Mouse (Mus musculus) liver (tissue): Measurements from ENCODE around the gene Ncs1.

Experiments used
- DNase-seq: peaks from one replicate; pipeline ENCODE4 v3.0.0-alpha.2; 2020; ENCODE audit warnings: mixed read lengths

Gene Ncs1

DNA sequence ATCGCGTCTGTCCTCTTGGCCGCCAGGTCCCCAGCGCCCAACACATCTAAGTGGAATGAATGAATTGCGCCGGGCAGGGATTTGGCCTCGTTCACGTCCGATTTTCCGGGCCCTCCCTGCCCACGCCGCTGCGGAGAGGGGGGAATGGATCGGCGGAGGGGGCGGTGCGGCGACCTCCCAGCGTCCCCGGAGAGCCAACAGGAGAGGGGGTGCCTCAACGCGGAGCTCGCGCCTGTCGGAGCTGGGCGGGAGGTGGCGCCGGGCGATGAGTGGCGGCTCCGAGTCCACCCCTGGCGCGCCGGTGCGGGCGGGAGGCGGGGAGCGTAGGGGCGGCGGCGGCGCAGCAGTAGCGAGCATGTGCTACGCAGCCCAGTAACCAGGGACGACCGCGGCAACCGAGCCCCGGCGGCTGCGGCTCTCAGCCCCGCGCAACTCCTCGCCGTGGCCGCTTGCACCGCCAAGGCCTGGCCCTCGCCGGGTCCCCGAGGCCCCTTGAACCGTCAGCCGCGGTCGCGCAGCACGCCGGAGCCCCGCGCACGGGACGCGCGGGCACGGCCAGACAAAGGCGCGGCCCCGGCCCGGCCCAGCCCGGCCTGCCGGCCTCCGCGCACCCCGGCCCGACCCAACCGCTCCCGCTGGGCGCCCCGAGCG, at the start of gene Ncs1:
Ncs1 (plus strand) TSS at position 333 of the 651 bp plus-strand sequence.
- peak; percentile 67 for DNase-seq

DNA sequence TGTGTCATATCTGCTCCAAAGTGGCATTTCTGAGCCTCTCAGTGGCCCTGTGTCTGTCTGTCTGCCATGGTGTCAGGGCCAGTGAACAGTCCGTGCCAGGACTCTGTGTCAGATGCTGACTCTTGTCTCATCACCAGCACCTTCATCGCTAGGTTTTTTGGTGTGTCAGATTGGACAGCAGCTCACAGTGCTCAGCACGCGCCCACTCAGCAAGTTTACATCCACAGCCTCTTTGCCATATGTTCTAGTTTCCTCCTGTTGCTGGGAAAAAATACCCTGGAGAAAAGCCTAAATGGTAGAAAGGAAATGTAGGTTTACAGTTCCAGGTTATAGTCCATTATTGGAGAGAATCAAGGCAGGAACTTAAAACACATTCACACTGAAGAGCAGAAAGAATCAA, 47.0 kb upstream of the Ncs1 start:
- no peak for DNase-seq

DNA sequence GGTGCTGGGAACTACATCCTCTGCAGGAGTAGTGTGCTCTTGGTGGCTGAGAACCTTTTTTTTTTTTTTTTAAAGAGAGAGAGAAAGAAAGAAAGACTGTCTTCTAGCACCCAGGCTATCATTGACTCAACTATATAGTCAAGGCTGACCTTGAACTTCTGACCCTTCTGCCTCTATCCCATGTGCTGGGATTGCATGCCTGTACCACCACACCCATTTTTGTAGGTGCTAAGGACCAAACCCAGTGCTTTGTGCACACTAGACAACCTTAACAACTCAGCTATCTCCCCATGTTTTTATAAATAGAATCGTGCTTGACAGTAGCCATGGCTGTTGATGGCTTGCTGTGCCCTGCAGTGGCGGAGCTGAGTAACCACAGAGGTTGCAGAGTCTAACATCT, 45.6 kb upstream of the Ncs1 start:
- DNase-seq: no peak

DNA sequence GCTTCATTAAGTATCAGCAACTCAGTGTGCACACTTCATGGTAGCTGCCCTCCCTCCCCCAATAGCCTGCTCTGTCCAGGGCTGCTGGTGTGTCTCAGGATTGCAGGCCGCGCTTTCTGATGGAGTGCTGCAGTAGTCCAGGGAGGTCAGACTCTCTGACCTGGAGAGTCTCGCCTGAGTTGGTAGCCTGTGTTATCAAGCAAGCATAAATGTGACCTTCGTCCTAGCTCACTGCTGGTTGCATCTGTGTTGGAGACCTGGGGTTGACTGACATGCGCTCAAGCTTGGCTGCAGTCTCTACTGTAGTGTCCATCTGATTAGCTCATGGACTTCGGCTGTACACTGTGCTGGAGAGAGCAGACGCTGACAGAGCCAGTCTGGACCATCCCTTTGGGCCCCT, 43.8 kb upstream of the Ncs1 start:
- peak; percentile 29 for DNase-seq

DNA sequence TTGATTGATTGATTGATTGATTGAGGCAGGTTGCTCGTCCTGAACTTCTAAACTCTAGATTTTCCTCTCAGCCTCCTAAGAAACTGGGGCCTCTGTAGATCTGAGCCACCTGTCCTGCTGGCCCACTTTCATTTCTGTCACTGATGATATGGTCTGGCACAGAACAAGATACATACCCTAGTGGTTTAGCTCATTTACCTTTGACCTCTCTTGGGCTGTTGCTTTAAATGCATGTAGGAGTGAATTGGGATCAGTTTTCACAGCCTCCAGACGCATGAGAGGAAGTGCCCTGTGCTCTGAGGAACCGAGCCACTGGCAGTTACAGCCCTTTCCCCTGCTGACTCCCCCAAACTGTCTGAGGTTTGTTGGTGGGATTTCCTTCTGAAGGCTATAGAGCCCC, 43.3 kb upstream of the Ncs1 start:
- DNase-seq: no peak

DNA sequence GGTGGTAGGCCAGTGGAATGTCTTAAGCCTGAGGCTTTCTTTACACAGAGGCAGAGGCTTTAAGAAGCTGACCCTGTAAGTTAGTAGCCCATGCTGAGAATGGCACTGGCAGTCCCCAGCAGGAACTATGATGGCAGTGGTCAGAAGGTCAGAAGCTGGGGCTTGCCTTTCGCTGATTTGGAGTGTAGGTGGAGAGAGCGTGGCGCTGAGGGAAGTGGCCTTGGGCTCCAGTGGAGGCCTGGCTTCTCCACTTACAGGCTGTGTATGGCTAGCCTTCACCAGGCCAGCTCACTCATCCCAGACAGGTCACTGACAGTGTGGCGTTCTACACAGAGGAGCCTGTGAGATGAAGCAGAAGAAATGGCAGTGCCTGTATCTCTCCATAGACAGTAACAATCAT, 42.7 kb upstream of the Ncs1 start:
- no peak for DNase-seq

DNA sequence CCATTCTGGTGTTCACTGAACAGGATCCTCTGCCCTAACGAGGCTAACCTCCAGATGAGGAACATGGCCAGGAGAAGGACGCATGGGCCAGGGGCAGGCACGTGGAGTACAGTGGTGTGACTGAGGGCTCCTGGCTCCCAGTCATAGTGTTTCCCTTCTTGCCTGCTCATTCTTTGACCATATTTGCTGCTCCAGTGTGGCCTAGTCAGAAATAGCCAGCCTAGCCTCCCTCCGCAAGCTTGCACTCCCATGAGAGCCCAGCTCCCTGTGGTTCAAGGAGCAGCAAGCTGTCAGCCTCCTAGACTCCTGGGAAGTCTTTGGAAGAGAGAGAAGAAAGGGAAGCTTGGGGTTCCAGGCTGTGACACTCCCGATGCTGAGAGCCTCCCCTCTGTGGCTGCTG, 40.9 kb upstream of the Ncs1 start:
- no peak for DNase-seq

DNA sequence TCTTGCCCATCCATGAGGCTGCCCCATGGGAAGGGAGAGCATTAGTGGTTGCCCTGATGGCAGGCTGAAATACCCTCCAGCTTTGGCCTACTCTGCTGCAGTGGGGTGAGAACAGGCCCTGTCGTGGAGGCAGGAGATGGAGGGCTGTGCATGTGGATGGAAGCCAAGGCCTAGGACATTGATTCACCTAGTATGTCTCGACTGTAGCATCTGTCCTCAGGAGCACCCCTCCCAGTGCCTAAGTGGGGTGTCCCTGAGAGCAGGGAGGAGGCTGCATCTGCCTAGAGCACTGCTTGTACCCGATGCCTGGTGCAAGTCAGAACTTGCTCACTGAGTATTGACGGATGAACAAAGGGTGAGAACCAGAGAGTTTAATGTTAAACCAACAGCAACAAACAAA, 39.4 kb upstream of the Ncs1 start:
- DNase-seq: no peak

DNA sequence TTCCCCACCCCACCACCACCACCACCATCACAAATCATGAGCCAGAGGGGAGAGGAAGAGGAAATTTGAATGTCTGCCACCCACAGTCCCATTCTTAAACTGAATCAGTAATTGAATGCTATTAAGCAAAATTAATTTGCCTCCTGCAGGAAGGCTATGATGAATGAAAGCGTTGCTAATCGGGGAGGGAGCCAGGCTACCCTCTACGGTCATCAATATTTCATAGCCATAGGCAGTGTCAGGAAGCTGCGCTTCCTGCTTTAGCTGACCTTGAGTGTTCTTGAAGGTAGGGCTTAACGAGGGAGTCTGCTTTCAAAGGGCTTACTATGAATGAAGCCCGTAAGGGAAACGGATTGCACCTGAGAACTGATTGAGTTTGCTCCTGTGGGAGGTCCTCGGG, 38.7 kb upstream of the Ncs1 start:
- no peak for DNase-seq

DNA sequence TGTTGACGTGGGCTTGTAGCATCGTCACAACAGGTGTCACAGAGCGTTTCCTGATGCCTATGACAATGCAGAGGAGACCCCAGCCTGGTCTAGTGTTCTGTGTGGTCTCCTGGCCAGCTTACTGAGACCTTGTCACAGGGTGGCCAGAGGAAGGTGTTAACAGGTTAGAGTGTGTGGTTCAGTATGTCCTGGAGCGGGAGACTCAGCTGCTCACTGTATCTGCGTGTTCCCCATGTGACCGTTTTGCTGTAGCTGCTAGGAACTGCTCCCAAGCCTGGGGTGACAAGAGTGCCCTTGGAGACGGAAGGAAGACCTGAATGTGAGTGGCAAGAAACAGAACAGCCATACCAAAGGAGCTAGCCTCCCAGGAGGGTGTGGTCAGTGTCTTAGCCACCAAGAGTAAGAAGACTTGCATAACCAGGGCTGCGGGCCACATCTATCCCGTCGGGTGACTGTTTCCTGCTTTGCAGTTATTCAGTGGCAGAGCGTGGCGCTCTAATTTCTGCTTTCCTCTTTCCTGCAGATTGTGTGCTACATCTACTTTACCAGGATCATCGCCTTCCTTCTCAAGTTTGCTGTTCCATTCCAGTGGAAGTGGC, 37.0 kb upstream of the Ncs1 start:
- DNase-seq: no peak

DNA sequence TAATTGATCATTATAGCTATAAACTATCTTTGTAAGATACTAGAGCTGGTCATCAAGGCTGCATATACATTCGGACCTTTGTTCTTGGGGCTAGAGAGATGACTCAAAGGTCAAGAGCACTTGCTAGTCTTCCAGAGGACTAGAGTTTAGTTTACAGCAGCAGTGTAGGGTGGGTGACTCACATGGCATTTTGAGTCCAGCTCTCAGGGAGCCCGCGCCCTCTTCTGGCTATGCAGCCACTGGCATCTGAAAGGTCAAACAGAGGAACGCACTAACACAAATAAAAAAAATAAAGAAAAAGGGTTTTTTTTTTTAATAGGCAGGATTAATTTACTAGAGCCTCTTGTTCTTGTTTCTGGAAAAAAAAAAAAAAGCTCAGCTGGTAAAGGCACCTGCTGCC, 36.1 kb upstream of the Ncs1 start:
- no peak for DNase-seq

DNA sequence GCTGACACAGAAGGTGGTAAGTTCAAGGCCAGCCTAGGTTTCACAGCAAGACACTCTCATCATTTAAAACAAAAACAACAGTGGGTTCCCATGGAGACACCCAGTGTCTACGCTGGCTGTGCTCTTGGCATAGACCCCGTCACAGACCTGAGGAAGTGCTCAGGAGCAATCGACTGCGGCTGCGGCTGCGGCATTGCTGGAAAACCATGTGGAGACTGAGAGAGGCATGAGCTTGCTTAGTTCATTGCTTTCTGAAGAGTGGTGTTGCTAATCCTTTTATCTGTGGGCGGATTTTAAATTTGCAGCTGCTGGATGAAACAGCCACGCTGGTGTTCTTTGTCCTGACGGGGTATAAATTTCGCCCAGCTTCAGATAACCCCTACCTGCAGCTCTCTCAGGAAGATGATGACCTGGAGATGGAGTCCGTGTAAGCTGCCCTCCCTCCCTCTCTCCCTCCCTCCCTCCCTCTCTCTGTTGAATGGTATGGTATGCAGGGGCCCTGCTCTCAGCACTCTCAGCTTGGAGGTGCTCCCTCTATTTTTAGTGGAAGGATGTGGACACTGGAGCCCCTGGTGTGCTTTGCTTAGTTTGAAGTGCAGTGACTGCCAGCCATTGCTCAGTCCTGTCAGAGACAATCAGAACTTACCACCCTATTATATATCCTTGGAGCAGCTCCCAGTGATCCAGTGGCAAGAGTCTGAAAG, 35.3 kb upstream of the Ncs1 start:
- no peak for DNase-seq

DNA sequence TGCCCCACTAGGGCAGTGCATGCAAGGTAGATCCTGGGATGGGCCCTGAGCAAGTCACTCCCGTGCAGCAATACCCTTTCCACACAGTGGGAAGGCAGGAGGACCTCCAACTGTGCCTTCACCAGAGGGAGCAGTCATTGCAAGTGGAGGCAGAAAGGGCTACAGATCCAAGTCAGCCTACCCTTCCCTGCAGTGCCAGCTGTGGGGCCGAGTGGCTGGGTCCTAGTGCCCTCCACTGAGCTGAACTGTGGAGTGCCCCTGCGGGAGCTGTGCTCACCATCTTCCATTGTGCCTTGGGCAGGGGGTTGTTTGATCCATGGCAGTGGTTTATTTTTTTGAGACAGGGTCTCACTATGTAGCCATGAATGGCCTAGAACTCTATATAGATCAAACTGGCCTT, 34.4 kb upstream of the Ncs1 start:
- DNase-seq: no peak

DNA sequence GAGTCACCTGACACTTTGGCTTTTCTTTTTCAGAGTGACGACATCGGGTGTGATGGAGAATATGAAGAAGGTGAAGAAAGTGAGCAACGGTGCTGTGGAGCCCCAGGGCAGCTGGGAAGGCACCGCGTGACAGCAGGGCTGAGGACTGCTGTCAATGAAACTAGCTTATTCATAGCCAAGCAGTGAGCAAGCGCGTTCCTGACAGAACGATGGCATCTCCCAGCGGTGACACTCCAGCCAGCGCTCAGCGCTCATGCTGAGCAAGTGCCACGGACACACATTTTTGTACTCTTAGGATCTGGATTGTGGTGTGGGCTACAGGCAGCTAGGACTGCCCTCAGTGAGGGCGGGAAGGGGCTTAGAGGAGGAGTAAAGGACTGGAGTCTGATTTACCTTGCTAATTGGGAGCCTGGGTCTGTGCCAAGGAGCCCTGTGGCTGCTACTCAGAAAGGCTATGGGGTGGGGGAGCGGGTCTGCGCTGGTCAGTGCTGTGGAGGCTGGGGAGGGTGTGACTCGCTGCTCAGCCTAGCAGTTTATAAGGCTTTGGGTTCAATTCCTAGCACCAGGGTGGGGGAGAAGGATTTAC, 31.3 kb upstream of the Ncs1 start:
- no peak for DNase-seq

DNA sequence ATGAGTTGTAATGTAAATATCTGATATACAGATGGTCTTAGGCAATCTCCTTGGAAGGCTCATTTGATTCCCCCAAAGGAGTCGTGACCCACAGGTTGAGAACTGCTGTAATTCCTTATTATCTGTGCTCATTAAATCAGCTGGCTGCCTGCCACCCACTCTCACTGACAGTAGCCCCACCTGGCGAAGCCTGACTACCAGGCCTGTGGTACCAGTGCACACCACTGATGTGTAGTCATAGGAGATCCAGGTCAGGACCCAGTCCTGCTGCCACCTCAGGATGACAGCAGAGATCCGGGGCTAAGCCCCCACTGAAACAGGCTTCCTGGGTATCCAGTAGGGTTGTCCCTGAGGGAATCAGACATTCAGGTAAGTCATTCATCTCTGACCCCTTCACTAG, 27.0 kb upstream of the Ncs1 start:
- DNase-seq: no peak

DNA sequence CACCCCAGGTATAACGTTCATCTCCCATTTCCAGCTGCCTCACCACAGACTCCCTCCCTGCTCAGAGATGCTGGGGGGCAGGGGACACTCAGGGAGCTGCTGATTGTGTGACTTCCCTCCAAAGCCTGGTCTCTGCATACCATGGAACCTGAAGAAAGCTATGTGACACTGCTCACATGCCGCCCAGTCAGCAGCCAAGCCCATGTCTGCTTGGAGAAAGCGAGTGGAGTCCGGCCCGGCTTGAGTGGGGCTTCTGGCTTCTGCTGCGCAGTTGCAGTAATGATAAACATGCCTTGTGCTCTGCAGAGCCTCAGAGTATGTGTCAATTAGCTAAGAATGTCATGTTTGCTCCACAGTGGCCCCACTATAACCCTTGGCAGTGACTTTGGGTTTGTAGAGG, 26.2 kb upstream of the Ncs1 start:
- no peak for DNase-seq

DNA sequence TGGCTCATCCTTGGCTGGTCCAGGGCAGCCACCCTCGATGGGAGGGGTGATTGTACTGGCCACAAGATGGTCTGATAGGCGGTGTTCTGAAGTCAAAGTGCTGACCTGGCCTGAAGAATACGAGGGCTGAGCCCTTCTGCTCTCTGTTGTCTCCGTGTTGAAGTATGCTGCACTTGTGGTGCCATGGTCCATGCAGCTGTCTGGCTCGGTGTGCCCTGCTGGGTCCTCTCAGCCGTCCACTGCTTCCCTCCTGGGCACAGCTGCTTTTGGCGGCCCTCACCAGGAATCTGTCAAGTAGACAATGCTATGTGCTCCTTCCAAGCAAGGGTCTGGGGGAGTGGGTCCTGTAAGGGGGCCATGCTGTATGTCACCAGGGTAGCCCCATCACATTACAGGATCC, 24.8 kb upstream of the Ncs1 start:
- DNase-seq: no peak

DNA sequence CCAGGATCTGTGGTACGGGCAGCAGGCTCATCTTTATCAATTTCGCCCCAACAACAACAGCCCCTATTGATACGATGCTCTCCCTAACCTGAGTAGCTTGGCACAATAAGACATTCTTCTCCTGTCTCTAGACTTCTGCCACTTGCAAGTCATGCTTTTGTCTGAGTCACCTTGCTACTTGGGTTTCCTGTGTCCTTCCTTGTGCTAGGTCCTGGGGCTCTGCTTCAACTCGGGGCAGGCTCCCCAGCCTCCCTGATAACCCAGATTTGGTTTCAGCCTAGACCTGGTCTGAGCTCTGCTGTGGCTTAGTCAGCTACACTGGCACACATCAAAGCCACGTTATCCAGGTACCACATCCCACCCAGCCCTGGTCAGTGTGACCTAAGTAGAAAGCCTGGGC, 24.0 kb upstream of the Ncs1 start:
- DNase-seq: no peak

DNA sequence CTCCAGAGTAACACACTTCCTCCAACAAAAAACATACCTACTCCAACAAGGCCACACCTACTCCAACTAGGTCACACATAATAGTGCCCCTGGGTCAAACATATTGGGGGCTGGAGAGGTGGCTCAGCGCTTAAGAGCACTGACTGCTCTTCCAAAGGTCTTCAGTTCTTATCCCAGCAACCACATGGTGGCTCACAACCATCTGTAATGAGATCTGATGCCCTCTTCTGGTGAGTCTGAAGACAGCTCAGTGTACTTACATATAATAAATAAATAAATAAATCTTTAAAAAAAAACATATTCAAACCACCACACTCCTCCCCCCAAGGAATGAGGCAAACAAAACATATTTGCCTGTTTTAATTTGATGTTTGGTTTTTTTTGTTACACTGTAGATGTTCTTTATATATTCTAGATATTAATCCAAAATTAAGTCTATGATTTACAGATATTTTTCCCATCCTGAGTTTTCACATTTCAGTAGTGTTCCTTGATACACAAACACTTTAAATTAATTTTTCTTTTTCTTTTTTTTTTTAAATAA, 16.8 kb upstream of the Ncs1 start:
- DNase-seq: no peak

DNA sequence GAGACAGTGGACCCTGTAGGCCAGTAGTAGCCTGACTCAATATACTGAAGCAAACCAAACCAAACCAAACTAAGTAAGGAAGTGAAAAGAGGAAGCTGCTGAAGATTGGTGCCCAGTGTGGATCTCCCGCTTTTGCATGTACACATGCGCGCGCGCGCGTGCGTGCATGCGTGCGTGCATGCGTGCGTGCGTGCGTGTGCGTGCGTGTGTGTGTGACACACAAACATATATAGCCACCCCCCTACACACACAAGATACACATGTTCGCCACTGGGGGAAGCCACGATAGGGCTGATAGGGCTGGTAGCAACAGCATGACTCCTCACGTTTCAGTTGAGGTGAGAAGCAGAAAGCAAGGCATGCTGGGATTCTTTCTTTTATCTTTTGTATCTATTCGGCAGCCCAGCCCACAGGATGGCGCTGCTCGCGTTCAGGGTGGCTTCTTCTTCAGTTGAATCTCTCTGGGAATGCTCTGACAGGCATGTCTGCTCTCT, 6.4 kb upstream of the Ncs1 start:
- DNase-seq: peak; percentile 50

DNA sequence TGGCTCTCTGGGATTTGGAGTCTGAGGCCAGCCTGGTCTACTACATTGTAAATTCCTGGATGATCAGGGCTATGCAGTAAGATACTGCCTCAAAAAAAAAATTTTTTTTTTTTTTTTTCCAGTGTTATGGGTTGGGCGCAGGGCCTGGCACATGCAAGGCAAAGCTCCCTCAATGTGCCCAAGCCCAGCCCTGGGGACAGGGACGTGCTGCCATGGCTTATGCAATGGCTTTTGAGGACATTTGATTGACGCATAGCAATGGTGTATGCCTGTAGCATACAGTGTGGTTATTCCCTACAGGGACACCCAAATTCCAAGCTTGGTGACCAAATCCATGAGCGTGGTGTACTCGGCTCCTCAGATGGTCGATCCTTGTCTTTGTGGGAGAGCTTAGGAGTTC, 5.8 kb upstream of the Ncs1 start:
- no peak for DNase-seq

DNA sequence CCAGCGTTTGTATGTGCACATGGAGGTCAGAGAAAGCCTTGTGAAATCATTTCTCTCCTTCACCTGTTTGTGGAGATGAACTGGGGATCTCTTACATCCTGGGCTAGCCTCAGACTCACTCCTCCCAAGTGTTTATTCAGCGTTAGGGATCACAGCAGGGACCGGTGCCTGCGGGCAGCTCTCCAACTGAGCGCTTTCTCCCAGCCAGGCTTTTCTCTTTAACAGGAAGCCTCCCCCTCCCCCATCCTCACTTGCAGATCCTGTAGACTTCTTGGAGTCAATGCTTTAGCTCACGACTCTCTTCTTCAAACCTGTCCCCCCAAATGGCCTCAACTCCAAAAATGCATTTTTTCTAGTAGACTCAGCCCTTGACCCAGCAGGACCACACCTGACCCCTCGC, 4.0 kb upstream of the Ncs1 start:
- no peak for DNase-seq

DNA sequence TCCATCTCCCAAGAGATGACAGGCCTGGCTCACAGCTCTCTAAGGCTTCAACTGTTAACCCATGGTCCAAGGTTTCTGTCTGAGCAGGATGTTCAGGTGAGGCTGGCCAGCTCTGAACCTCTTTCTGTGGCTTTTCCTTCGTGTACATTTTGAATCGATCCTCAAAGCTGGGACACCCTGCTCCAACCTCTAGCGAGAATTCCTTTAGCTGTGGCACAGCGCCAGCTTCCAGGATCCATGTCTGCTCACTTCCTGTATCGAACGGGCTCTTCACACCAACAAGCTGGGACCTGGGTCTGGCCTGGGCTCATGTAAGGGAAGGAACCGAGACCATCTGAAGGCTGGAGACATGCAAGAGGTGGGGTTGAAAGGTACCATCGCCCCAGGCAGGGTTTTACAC, 1.4 kb upstream of the Ncs1 start:
- no peak for DNase-seq

DNA sequence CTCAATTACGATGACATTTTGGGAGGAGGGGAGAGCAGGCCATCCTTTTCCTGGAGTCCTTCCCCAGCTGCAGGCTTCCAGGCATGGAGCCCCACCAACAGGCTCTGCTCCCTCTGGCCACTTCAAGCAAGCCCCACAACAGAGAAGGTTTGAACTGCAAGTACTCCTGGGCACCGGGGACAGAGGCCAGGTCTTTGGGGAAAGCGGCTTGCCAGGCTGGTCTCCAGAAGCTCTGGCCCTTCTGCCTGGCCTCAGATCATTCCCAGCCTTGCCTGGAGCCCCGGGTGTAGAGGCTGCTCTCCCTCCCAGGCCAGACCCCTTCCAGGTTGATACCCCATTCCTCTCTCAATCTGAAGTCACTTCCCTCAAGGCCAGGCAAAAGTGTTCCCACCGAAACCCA, 572 bp upstream of the Ncs1 start:
- no peak for DNase-seq
